Mouse (Mus musculus) forebrain, embryonic 12.5 days (tissue): Measurements from ENCODE around the gene Fgfr2. TPM values are rescaled to one million over a fixed set of nuclear protein-coding genes. Genes with fewer than 3 reads are reported as not detected.

Source experiments
- ATAC-seq: fragments of 200-750 bp; cut with Nextera tagmentation; 2 replicates; pipeline ENCODE4 v1.8.0; 2017; ENCODE audit warnings: moderate TSS enrichment; ENCODE audit not compliant: low FRiP score
- H3K27ac ChIP-seq: fragments of 300-500 bp; sonication (generic); 2 replicates; pipeline ENCODE4 v1.5.1; 2016; ENCODE audit warnings: mild to moderate bottlenecking
- H3K27me3 ChIP-seq: fragments of 300-500 bp; sonication (generic); 2 replicates; pipeline ENCODE4 v1.6.1; 2016; ENCODE audit warnings: mild to moderate bottlenecking
- H3K36me3 ChIP-seq: fragments of 300-500 bp; sonication (generic); replicated peaks from 2 replicates; pipeline ENCODE4 v1.6.1; 2016; ENCODE audit warnings: mild to moderate bottlenecking
- H3K4me1 ChIP-seq: fragments of 300-500 bp; sonication (generic); 2 replicates; pipeline ENCODE4 v1.6.1; 2016
- H3K4me2 ChIP-seq: fragments of 300-500 bp; sonication (generic); 2 replicates; pipeline ENCODE4 v1.6.1; 2016; ENCODE audit warnings: mild to moderate bottlenecking, moderate library complexity
- H3K4me3 ChIP-seq: fragments of 300-500 bp; sonication (generic); replicated peaks from 2 replicates; pipeline ENCODE4 v1.5.1; 2016; ENCODE audit warnings: mild to moderate bottlenecking
- H3K9ac ChIP-seq: fragments of 300-500 bp; sonication (generic); 2 replicates; pipeline ENCODE4 v1.6.1; 2016; ENCODE audit warnings: mild to moderate bottlenecking
- H3K9me3 ChIP-seq: fragments of 300-500 bp; sonication (generic); 2 replicates; pipeline ENCODE4 v1.6.1; 2016
- WGBS: fragments of 180-500 bp; shearing (Covaris S2); methylation state at CpG from one replicate; pipeline ENCODE4 v1.1.7; 2016; 5-methylcytosine and 5-hydroxymethylcytosine counted together
- polyA plus RNA-seq: library from polyadenylated mRNA; unstranded; fragments of >200 nt; fragmentation: Nextera tagmentation; extraction: Ambion mirVana; gene quantifications from 2 replicates; pipeline ENCODE4 v1.2.1, GENCODE M21; 2016

Gene Fgfr2
- polyA plus RNA-seq, 1 experiment from 2014 or later = 89.6 TPM

DNA sequence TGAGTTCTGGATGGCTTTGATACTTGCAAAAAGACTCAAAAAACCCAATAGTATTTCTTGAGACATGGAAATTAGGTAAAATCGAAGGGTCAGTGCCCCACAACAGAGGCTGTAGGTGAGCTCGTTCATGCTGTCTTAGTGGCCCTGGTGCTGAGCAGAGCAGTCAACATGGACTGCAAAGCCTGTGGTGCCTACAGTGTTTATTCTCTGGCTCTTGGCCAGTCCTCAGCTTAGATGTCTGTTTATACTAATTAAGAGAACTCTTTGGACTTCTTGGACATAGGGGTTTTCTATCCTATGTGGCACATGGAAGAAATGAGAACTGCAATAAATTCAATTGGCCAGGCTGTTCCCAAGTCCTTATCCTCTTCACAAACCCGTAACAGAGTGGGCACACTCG lies 2811.8 kb downstream of the Fgfr2 start:
- H3K27ac ChIP-seq = no peak overlapping the region
- ATAC-seq = no peak
- 91% methylated on average over 4 of the region's 4 CpGs for whole genome bisulfite sequencing
- H3K4me1 ChIP-seq = no peaks in the 10 kb centered on the region
- no peak overlapping the region for H3K4me3 ChIP-seq
- H3K27me3 ChIP-seq = peaks cover 12% of the 10 kb centered on the region; the same call in 1 of the 2 replicates
- H3K4me2 ChIP-seq = no peak overlapping the region
- H3K36me3 ChIP-seq = no peaks in the 10 kb centered on the region
- H3K9ac ChIP-seq = no peak overlapping the region
- no peaks in the 10 kb centered on the region for H3K9me3 ChIP-seq

DNA sequence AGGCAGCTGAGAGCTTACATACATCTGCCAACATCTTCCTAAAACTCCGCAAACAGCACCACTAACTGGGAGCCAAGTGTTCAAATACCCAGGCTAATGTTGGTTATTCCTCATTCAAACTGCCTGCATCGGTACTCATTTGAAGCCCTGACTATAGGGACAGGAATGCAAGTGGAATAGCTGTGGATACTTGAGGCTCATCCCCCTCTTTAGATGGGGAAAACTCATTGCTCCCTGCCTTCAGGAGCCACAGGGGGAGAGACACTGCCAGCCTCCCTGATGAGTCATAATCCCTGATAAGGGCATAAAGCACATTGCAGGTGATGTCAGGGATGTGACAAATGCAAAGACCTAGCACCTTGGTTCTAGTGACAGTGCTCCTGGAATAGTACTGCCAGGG lies 2814.0 kb downstream of the Fgfr2 start:
- H3K36me3 ChIP-seq = no peaks in the 10 kb centered on the region
- no peaks in the 10 kb centered on the region for H3K4me1 ChIP-seq
- H3K4me3 ChIP-seq = no peak overlapping the region
- no peak overlapping the region for H3K27ac ChIP-seq
- H3K9me3 ChIP-seq = no peaks in the 10 kb centered on the region
- 0 out of 2 replicates have a peak, but pooled peaks cover 8% of the 10 kb centered on the region for H3K27me3 ChIP-seq
- no peak overlapping the region for H3K9ac ChIP-seq
- WGBS = 86% methylated on average over 2 of the region's 2 CpGs
- no peak for ATAC-seq
- H3K4me2 ChIP-seq = no peak overlapping the region

- no peak overlapping the region for H3K4me3 ChIP-seq
- no peaks in the 10 kb centered on the region for H3K36me3 ChIP-seq
- no peaks in the 10 kb centered on the region for H3K9me3 ChIP-seq
- ATAC-seq = no peak
- H3K9ac ChIP-seq = no peak overlapping the region
- no peaks in the 10 kb centered on the region for H3K4me1 ChIP-seq
- H3K27me3 ChIP-seq = 0 out of 2 replicates have a peak, but pooled peaks cover 8% of the 10 kb centered on the region
- 85% methylated on average over 3 of the region's 3 CpGs for WGBS
- H3K27ac ChIP-seq = no peak overlapping the region
- no peak overlapping the region for H3K4me2 ChIP-seq
These were observed 2816.1 kb downstream of the Fgfr2 start for GRCm38 (mm10) chr7:130307036-130307435.

- Histone ChIP-seq H3K4me3 (no peak overlapping the region), H3K36me3 (no peaks in the 10 kb centered on the region), H3K9me3 (no peaks in the 10 kb centered on the region), H3K27me3 (0 out of 2 replicates have a peak, but pooled peaks cover 8% of the 10 kb centered on the region), H3K4me1 (no peaks in the 10 kb centered on the region), H3K27ac (no peak overlapping the region), H3K4me2 (no peak overlapping the region), H3K9ac (no peak overlapping the region)
- 78% methylated on average over 1 of the region's 1 CpGs for WGBS
- ATAC-seq = no peak
These were observed 2818.5 kb downstream of the Fgfr2 start for GRCm38 (mm10) chr7:130304642-130305041.

- Histone ChIP-seq H3K36me3 (no peaks in the 10 kb centered on the region), H3K9ac (no peak overlapping the region), H3K4me3 (no peak overlapping the region), H3K27me3 (0 out of 2 replicates have a peak, but pooled peaks cover 8% of the 10 kb centered on the region), H3K27ac (no peak overlapping the region), H3K4me1 (peaks cover 4% of the 10 kb centered on the region; the same call in 1 of the 2 replicates), H3K9me3 (no peaks in the 10 kb centered on the region), H3K4me2 (no peak overlapping the region)
- ATAC-seq = no peak
- WGBS = 53% methylated on average over 8 of the region's 8 CpGs
These were observed 2819.7 kb downstream of the Fgfr2 start for GRCm38 (mm10) chr7:130303464-130303863.

DNA sequence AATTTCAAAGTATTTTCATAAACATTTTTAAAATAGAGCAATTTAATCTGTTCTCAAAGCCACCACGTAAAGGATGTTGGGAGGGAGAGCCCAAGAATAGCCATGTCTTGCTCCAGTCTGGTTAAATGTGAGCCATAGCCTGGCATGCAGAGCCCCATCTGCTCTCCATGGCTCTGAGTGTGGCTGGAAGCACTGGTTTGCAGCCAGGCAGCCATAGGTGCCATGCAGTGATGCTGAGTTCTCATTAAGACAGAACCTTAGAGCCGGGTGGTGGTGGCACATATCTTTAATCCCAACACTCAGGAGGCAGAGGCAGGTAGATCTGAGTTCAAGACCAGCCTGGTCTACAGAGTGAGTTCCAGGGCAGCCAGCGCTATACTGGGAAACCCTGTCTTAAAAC lies 2822.5 kb downstream of the Fgfr2 start:
- Histone ChIP-seq H3K4me2 (no peak overlapping the region), H3K27me3 (no peaks in the 10 kb centered on the region), H3K4me1 (peaks cover 4% of the 10 kb centered on the region; the same call in 1 of the 2 replicates), H3K9me3 (no peaks in the 10 kb centered on the region), H3K4me3 (no peak overlapping the region), H3K36me3 (no peaks in the 10 kb centered on the region), H3K27ac (no peak overlapping the region), H3K9ac (no peak overlapping the region)
- no peak for ATAC-seq
- WGBS = 92% methylated on average over 3 of the region's 3 CpGs

GRCm38 (mm10) chr7:130298926-130299594 lies 2824.1 kb downstream of the Fgfr2 start:
- H3K4me3 ChIP-seq = no peak overlapping the region
- no peak overlapping the region for H3K27ac ChIP-seq
- H3K4me2 ChIP-seq = no peak overlapping the region
- H3K27me3 ChIP-seq = no peaks in the 10 kb centered on the region
- H3K36me3 ChIP-seq = no peaks in the 10 kb centered on the region
- ATAC-seq = no peak
- H3K4me1 ChIP-seq = peaks cover 4% of the 10 kb centered on the region; the same call in 1 of the 2 replicates
- no peak overlapping the region for H3K9ac ChIP-seq
- 86% methylated on average over 3 of the region's 3 CpGs for WGBS
- no peaks in the 10 kb centered on the region for H3K9me3 ChIP-seq

GRCm38 (mm10) chr7:130291179-130291578 lies 2832.0 kb downstream of the Fgfr2 start:
- Histone ChIP-seq H3K27me3 (peaks cover 35% of the 10 kb centered on the region), H3K36me3 (no peaks in the 10 kb centered on the region), H3K4me2 (no peak overlapping the region), H3K9ac (no peak overlapping the region), H3K4me1 (peaks cover 29% of the 10 kb centered on the region), H3K4me3 (no peak overlapping the region), H3K9me3 (no peaks in the 10 kb centered on the region), H3K27ac (no peak overlapping the region)
- 72% methylated on average over 6 of the region's 6 CpGs for WGBS
- ATAC-seq = no peak

- Histone ChIP-seq H3K27me3 (peaks cover 42% of the 10 kb centered on the region), H3K36me3 (no peaks in the 10 kb centered on the region), H3K4me3 (no peak overlapping the region), H3K27ac (0 out of 2 replicates have a peak overlapping the region, but pooled peaks have one; percentile 13), H3K4me2 (peak overlapping the region; percentile 21; the same call in 1 of the 2 replicates), H3K4me1 (peaks cover 29% of the 10 kb centered on the region), H3K9me3 (no peaks in the 10 kb centered on the region), H3K9ac (no peak overlapping the region)
- WGBS = 13% methylated on average over 9 of the region's 9 CpGs
- no peak for ATAC-seq
These were observed 2833.7 kb downstream of the Fgfr2 start for GRCm38 (mm10) chr7:130289428-130289790.

- H3K27ac ChIP-seq = no peak overlapping the region
- no peaks in the 10 kb centered on the region for H3K9me3 ChIP-seq
- peaks cover 42% of the 10 kb centered on the region for H3K27me3 ChIP-seq
- peaks cover 29% of the 10 kb centered on the region for H3K4me1 ChIP-seq
- H3K4me2 ChIP-seq = peak overlapping the region; percentile 21; the same call in 1 of the 2 replicates
- no peaks in the 10 kb centered on the region for H3K36me3 ChIP-seq
- ATAC-seq = no peak
- no peak overlapping the region for H3K9ac ChIP-seq
- 50% methylated on average over 11 of the region's 11 CpGs for WGBS
- no peak overlapping the region for H3K4me3 ChIP-seq
These were observed 2834.3 kb downstream of the Fgfr2 start for GRCm38 (mm10) chr7:130288719-130289427.

- H3K9me3 ChIP-seq = no peaks in the 10 kb centered on the region
- WGBS = 77% methylated on average over 7 of the region's 7 CpGs
- peaks cover 42% of the 10 kb centered on the region for H3K27me3 ChIP-seq
- no peak overlapping the region for H3K4me3 ChIP-seq
- no peaks in the 10 kb centered on the region for H3K36me3 ChIP-seq
- peaks cover 29% of the 10 kb centered on the region for H3K4me1 ChIP-seq
- no peak for ATAC-seq
- H3K4me2 ChIP-seq = no peak overlapping the region
- no peak overlapping the region for H3K27ac ChIP-seq
- H3K9ac ChIP-seq = no peak overlapping the region
These were observed 2834.9 kb downstream of the Fgfr2 start for GRCm38 (mm10) chr7:130288248-130288647.

- 68% methylated on average over 19 of the region's 19 CpGs for WGBS
- no peak for ATAC-seq
- Histone ChIP-seq H3K36me3 (no peaks in the 10 kb centered on the region), H3K9ac (no peak overlapping the region), H3K4me2 (no peak overlapping the region), H3K4me1 (peaks cover 11% of the 10 kb centered on the region), H3K27ac (no peak overlapping the region), H3K9me3 (no peaks in the 10 kb centered on the region), H3K27me3 (peaks cover 44% of the 10 kb centered on the region), H3K4me3 (no peak overlapping the region)
These were observed 2844.1 kb downstream of the Fgfr2 start for GRCm38 (mm10) chr7:130278738-130279705.
